Mouse (Mus musculus) limb, embryonic 10.5 days (tissue): ENCODE measurements around the gene Gm11562. TPM values are rescaled to one million over a fixed set of nuclear protein-coding genes. Genes with fewer than 3 reads are reported as not detected.
"Not testable (repeated sequence)": the region's sequence is repeated elsewhere in the genome, so short reads cannot be mapped to it uniquely, and the experiment has no call there.

ENCODE experiments used
- DNase-seq: peaks from one replicate; pipeline ENCODE4 v3.0.0-alpha.2; 2017; ENCODE audit warnings: low spot score
- H3K27ac ChIP-seq: fragments of 300-500 bp; sonication (generic); 2 replicates; pipeline ENCODE4 v1.5.1; 2016; ENCODE audit warnings: mild to moderate bottlenecking
- H3K27me3 ChIP-seq: fragments of 300-500 bp; sonication (generic); 2 replicates; pipeline ENCODE4 v1.6.1; 2016; ENCODE audit warnings: low read depth, mild to moderate bottlenecking; ENCODE audit not compliant: poor library complexity, severe bottlenecking
- H3K36me3 ChIP-seq: fragments of 300-500 bp; sonication (generic); 2 replicates; pipeline ENCODE4 v1.6.1; 2016; ENCODE audit warnings: mild to moderate bottlenecking, moderate library complexity
- H3K4me1 ChIP-seq: fragments of 300-500 bp; sonication (generic); 2 replicates; pipeline ENCODE4 v1.6.1; 2016
- H3K4me3 ChIP-seq: fragments of 300-500 bp; sonication (generic); 2 replicates; pipeline ENCODE4 v1.5.1; 2016; ENCODE audit warnings: mild to moderate bottlenecking, moderate library complexity
- H3K9me3 ChIP-seq: fragments of 300-500 bp; sonication (generic); replicated peaks from 2 replicates; pipeline ENCODE4 v1.6.1; 2016; ENCODE audit warnings: mild to moderate bottlenecking
- WGBS: fragments of 180-500 bp; shearing (Covaris S2); methylation state at CpG from one replicate; pipeline ENCODE4 v1.1.7; 2016; 5-methylcytosine and 5-hydroxymethylcytosine counted together
- polyA plus RNA-seq: library from polyadenylated mRNA; unstranded; fragments of >200 nt; fragmentation: Nextera tagmentation; extraction: Ambion mirVana; gene quantifications from 2 replicates; pipeline ENCODE4 v1.2.1, GENCODE M21; 2016

Gm11562 gene
- polyA plus RNA-seq = not detected in 2 replicates

GRCm38 (mm10) chr11:99620335-99620734 is at the start of gene Gm11562:
Gene Gm11562 (minus strand): TSS chr11:99620435.
- Histone ChIP-seq H3K27ac (no peak within 1 kb of the TSS), H3K9me3 (no peaks in the 10 kb centered on the region), H3K27me3 (no peaks in the 10 kb centered on the region), H3K36me3 (no peaks in the 10 kb centered on the region), H3K4me3 (no peak within 1 kb of the TSS), H3K4me1 (no peaks in the 10 kb centered on the region)
- WGBS = 93% methylated on average over 2 of the region's 2 CpGs
- DNase-seq = no peak

- H3K27ac ChIP-seq = no peak within 1 kb of the TSS
- H3K4me1 ChIP-seq = no peaks in the 10 kb centered on the region
- H3K9me3 ChIP-seq = no peaks in the 10 kb centered on the region
- no peaks in the 10 kb centered on the region for H3K36me3 ChIP-seq
- DNase-seq = no peak
- H3K27me3 ChIP-seq = no peaks in the 10 kb centered on the region
- H3K4me3 ChIP-seq = no peak within 1 kb of the TSS
Observed at GRCm38 (mm10) chr11:99665860-99666259, 45.6 kb upstream of the Gm11562 start, which contains the start of gene Krtap4-6. Gene Krtap4-6 (minus strand): TSS chr11:99665960.

- no peaks in the 10 kb centered on the region for H3K4me1 ChIP-seq
- H3K9me3 ChIP-seq = no peaks in the 10 kb centered on the region
- 87% methylated on average over 10 of the region's 10 CpGs for WGBS
- no peaks in the 10 kb centered on the region for H3K36me3 ChIP-seq
- H3K27ac ChIP-seq = no peak overlapping the region
- H3K4me3 ChIP-seq = no peak overlapping the region
- no peak for DNase-seq
- no peaks in the 10 kb centered on the region for H3K27me3 ChIP-seq
Observed at GRCm38 (mm10) chr11:99662802-99663201, 42.6 kb upstream of the Gm11562 start.

GRCm38 (mm10) chr11:99659256-99659655 is 39.0 kb upstream of the Gm11562 start:
- H3K36me3 ChIP-seq = no peaks in the 10 kb centered on the region
- no peak overlapping the region for H3K4me3 ChIP-seq
- H3K9me3 ChIP-seq = no peaks in the 10 kb centered on the region
- 91% methylated on average over 4 of the region's 4 CpGs for WGBS
- H3K4me1 ChIP-seq = no peaks in the 10 kb centered on the region
- no peak for DNase-seq
- no peak overlapping the region for H3K27ac ChIP-seq
- no peaks in the 10 kb centered on the region for H3K27me3 ChIP-seq

- not testable (repeated sequence) for H3K9me3 ChIP-seq
Observed at GRCm38 (mm10) chr11:99658467-99659010, 38.3 kb upstream of the Gm11562 start, which contains the start of gene Gm11563. Gene Gm11563 (minus strand): TSS chr11:99658960.

GRCm38 (mm10) chr11:99657051-99657450 is 36.8 kb upstream of the Gm11562 start:
- Histone ChIP-seq H3K9me3 (no peaks in the 10 kb centered on the region), H3K36me3 (no peaks in the 10 kb centered on the region), H3K27ac (no peak overlapping the region), H3K4me1 (no peaks in the 10 kb centered on the region), H3K4me3 (no peak overlapping the region), H3K27me3 (no peaks in the 10 kb centered on the region)
- 54% methylated on average over 5 of the region's 5 CpGs for WGBS
- DNase-seq = no peak

More at GRCm38 (mm10) chr11:99658467-99659010, 38.3 kb upstream of the Gm11562 start, which contains the start of gene Gm11563:
- not testable (repeated sequence) for H3K27ac ChIP-seq, H3K4me1 ChIP-seq, DNase-seq, H3K27me3 ChIP-seq, H3K36me3 ChIP-seq, H3K4me3 ChIP-seq
- 62% methylated on average over 10 of the region's 10 CpGs for WGBS

- Histone ChIP-seq H3K27ac (no peak within 1 kb of the TSS), H3K9me3 (no peaks in the 10 kb centered on the region), H3K27me3 (no peaks in the 10 kb centered on the region), H3K4me3 (no peak within 1 kb of the TSS), H3K36me3 (no peaks in the 10 kb centered on the region), H3K4me1 (no peaks in the 10 kb centered on the region)
- no peak for DNase-seq
- 83% methylated on average over 2 of the region's 2 CpGs for WGBS
Observed at GRCm38 (mm10) chr11:99650136-99650535, 29.9 kb upstream of the Gm11562 start, which contains the start of gene Gm11555. Gene Gm11555 (minus strand): TSS chr11:99650236.

GRCm38 (mm10) chr11:99646444-99646843 is 26.2 kb upstream of the Gm11562 start:
- H3K4me1 ChIP-seq = no peaks in the 10 kb centered on the region
- no peak for DNase-seq
- no peaks in the 10 kb centered on the region for H3K27me3 ChIP-seq
- H3K9me3 ChIP-seq = no peaks in the 10 kb centered on the region
- no peaks in the 10 kb centered on the region for H3K36me3 ChIP-seq
- no peak overlapping the region for H3K4me3 ChIP-seq
- no peak overlapping the region for H3K27ac ChIP-seq
- WGBS = 89% methylated on average over 15 of the region's 15 CpGs

- no peak overlapping the region for H3K27ac ChIP-seq
- no peaks in the 10 kb centered on the region for H3K27me3 ChIP-seq
- 75% methylated on average over 3 of the region's 3 CpGs for WGBS
- H3K4me1 ChIP-seq = peaks cover 4% of the 10 kb centered on the region; the same call in 1 of the 2 replicates
- H3K4me3 ChIP-seq = no peak overlapping the region
- H3K9me3 ChIP-seq = no peaks in the 10 kb centered on the region
- H3K36me3 ChIP-seq = no peaks in the 10 kb centered on the region
- DNase-seq = no peak
Observed at GRCm38 (mm10) chr11:99644351-99644750, 24.1 kb upstream of the Gm11562 start.

- DNase-seq, H3K4me1 ChIP-seq, H3K9me3 ChIP-seq, H3K36me3 ChIP-seq, H3K27ac ChIP-seq, H3K4me3 ChIP-seq, H3K27me3 ChIP-seq: not testable (repeated sequence)
- WGBS = 79% methylated on average over 9 of the region's 9 CpGs
Observed at GRCm38 (mm10) chr11:99643635-99644139, 23.5 kb upstream of the Gm11562 start, which contains the start of gene Krtap4-7. Gene Krtap4-7 (minus strand): TSS chr11:99644089.

- no peak for DNase-seq
- Histone ChIP-seq H3K36me3 (no peaks in the 10 kb centered on the region), H3K9me3 (no peaks in the 10 kb centered on the region), H3K27ac (no peak overlapping the region), H3K4me1 (peaks cover 4% of the 10 kb centered on the region; the same call in 1 of the 2 replicates), H3K4me3 (no peak overlapping the region), H3K27me3 (no peaks in the 10 kb centered on the region)
- WGBS = 50% methylated on average over 1 of the region's 1 CpGs
Observed at GRCm38 (mm10) chr11:99640926-99641325, 20.7 kb upstream of the Gm11562 start.

- 81% methylated on average over 1 of the region's 1 CpGs for WGBS
- no peak overlapping the region for H3K4me3 ChIP-seq
- no peaks in the 10 kb centered on the region for H3K27me3 ChIP-seq
- H3K4me1 ChIP-seq = peaks cover 6% of the 10 kb centered on the region
- H3K36me3 ChIP-seq = no peaks in the 10 kb centered on the region
- no peak for DNase-seq
- no peaks in the 10 kb centered on the region for H3K9me3 ChIP-seq
- H3K27ac ChIP-seq = no peak overlapping the region
Observed at GRCm38 (mm10) chr11:99637086-99637485, 16.9 kb upstream of the Gm11562 start.

- DNase-seq = no peak
- no peak within 1 kb of the TSS for H3K27ac ChIP-seq
- WGBS = 46% methylated on average over 8 of the region's 8 CpGs
Observed at GRCm38 (mm10) chr11:99634653-99635134, 14.5 kb upstream of the Gm11562 start, which contains the start of gene Krtap4-2. Gene Krtap4-2 (minus strand): TSS chr11:99635084.

More at GRCm38 (mm10) chr11:99634653-99635134, 14.5 kb upstream of the Gm11562 start, which contains the start of gene Krtap4-2:
- Histone ChIP-seq H3K9me3 (no peaks in the 10 kb centered on the region), H3K36me3 (no peaks in the 10 kb centered on the region), H3K27me3 (no peaks in the 10 kb centered on the region), H3K4me1 (peaks cover 2% of the 10 kb centered on the region; the same call in 1 of the 2 replicates), H3K4me3 (no peak within 1 kb of the TSS)
